Mouse (Mus musculus) monocyte, adult 2 months (primary cell): ENCODE results near the gene Rpl11.
"Not testable (repeated sequence)": the region's sequence is repeated elsewhere in the genome, so short reads cannot be mapped to it uniquely, and the experiment has no call there.

ENCODE experiments used
- DNase-seq, 2 experiments: peaks; one replicate each; pipeline ENCODE4 v3.0.0; 2022; ENCODE audit warnings: low spot score in 2 of 2, low read depth in 1 of 2

The Rpl11 gene

GRCm38 (mm10) chr4:136053247-136053596 is at the start of gene Rpl11:
Rpl11 (minus strand) TSS chr4:136053428.
- DNase-seq, result peak; percentile 82 to 87

GRCm38 (mm10) chr4:136101753-136102152 is 48.5 kb upstream of the Rpl11 start:
- not testable (repeated sequence) for DNase-seq

- DNase-seq, result no peak
Measured at GRCm38 (mm10) chr4:136100396-136101070, 47.3 kb upstream of the Rpl11 start.

GRCm38 (mm10) chr4:136098446-136098845 is 45.2 kb upstream of the Rpl11 start:
- DNase-seq, result no peak

GRCm38 (mm10) chr4:136096446-136097113 is 43.4 kb upstream of the Rpl11 start:
- no peak for DNase-seq

- DNase-seq, result no peak
Measured at GRCm38 (mm10) chr4:136095490-136096105, 42.4 kb upstream of the Rpl11 start.

GRCm38 (mm10) chr4:136094519-136095219 is 41.4 kb upstream of the Rpl11 start:
- no peak for DNase-seq

GRCm38 (mm10) chr4:136092498-136092897 is 39.3 kb upstream of the Rpl11 start:
- DNase-seq, result no peak

- DNase-seq, result no peak
Measured at GRCm38 (mm10) chr4:136091346-136091745, 38.1 kb upstream of the Rpl11 start.

GRCm38 (mm10) chr4:136089748-136090583 is 36.7 kb upstream of the Rpl11 start:
- DNase-seq, result no peak

- no peak for DNase-seq
Measured at GRCm38 (mm10) chr4:136088971-136089747, 35.9 kb upstream of the Rpl11 start.

GRCm38 (mm10) chr4:136088364-136088763 is 35.1 kb upstream of the Rpl11 start:
- DNase-seq, result no peak

- no peak for DNase-seq
Measured at GRCm38 (mm10) chr4:136087261-136087660, 34.0 kb upstream of the Rpl11 start.

- no peak for DNase-seq
Measured at GRCm38 (mm10) chr4:136084840-136085239, 31.6 kb upstream of the Rpl11 start.

GRCm38 (mm10) chr4:136083269-136084105 is 30.3 kb upstream of the Rpl11 start:
- no peak for DNase-seq

GRCm38 (mm10) chr4:136081729-136082128 is 28.5 kb upstream of the Rpl11 start:
- DNase-seq, result no peak

GRCm38 (mm10) chr4:136078649-136079048 is 25.4 kb upstream of the Rpl11 start:
- DNase-seq, result no peak

GRCm38 (mm10) chr4:136076776-136077538 is 23.7 kb upstream of the Rpl11 start:
- no peak for DNase-seq
